Mouse (Mus musculus) heart, postnatal 14 days (tissue): Measurements from ENCODE around the gene Pml. TPM values are rescaled to one million over a fixed set of nuclear protein-coding genes. Genes with fewer than 3 reads are reported as not detected.

Source experiments
- DNase-seq, 2 experiments: peaks; one replicate each; pipeline ENCODE4 v3.0.0; 2021 to 2022
- intact Hi-C: fragments of 180-260 bp; cut with DNase I; formaldehyde crosslinking; loops from one replicate; pipeline ENCODE4 v1.15.1; 2025
- total RNA-seq, 2 experiments: library from RNA; stranded (reverse); gene quantifications; 2 replicates each; pipeline ENCODE4 v1.2.3; 2021

Pml gene
- total RNA-seq, 2 experiments from 2014 or later, result 10.9 to 11.9 TPM

DNA sequence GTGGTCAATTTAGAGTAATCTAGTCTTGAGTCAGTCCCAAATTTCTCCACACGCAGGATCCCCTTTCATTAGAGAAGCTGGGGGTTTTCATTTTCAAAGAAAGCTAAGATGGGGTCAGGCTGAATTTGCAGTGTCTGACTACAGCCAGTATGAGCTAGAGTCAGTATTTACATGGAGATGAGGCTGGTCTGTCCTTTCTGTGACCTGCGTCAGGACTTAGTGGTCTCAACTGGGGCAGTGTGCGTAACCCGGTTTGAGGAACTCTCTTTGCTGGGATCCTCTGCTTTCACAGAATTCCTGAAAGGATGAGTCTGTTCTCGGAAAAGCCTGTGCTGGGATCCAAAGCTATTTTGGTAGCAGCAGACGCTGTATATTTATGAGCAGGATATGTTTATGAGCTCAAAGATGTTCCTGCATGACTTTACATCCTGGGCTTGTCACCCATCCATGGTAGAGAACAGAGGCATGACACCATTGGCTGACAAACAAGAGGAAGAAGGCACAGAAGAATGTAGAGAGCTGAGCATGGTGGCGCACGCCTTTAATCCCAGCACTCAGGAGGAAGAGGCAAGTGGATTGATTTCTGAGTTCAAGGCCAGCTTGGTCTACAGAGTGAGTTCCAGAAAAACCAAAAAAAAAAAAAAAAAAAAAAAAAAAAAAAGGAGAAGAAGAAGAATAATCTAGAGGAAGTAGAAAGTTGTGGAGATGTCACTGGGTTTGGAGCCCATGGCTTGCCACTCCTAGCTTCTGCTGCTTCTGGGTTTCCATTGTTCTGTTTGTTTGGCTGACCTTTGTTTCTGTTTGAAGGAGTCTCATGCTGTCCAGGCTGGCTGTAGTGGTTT, 39.9 kb downstream of the Pml start:
- DNase-seq, result no peak
- intact Hi-C loops, result no loop called here

- no peak for DNase-seq
- intact Hi-C loops, result no loop called here
Measured at GRCm38 (mm10) chr9:58206013-58206412, 43.6 kb downstream of the Pml start.

- intact Hi-C loops, result loop anchor here (1.0 kb wide), 1 partner anchor 166 kb away; no protein-coding TSS in a partner anchor
- DNase-seq, result peak; percentile 93 to 97
Measured at GRCm38 (mm10) chr9:58204448-58205000, 45.1 kb downstream of the Pml start.

- intact Hi-C loops, result loop anchor here (1.0 kb wide), 1 partner anchor 165 kb away; no protein-coding TSS in a partner anchor
- peak; percentile 70 to 80 for DNase-seq
Measured at GRCm38 (mm10) chr9:58203516-58204447, 45.8 kb downstream of the Pml start, which contains the start of the genes Islr and Islr2. Gene Islr (minus strand): TSS chr9:58204306. Gene Islr2 (minus strand): TSS chr9:58204319.

- intact Hi-C loops, result no loop called here
- no peak for DNase-seq
Measured at GRCm38 (mm10) chr9:58202676-58203453, 46.7 kb downstream of the Pml start.

DNA sequence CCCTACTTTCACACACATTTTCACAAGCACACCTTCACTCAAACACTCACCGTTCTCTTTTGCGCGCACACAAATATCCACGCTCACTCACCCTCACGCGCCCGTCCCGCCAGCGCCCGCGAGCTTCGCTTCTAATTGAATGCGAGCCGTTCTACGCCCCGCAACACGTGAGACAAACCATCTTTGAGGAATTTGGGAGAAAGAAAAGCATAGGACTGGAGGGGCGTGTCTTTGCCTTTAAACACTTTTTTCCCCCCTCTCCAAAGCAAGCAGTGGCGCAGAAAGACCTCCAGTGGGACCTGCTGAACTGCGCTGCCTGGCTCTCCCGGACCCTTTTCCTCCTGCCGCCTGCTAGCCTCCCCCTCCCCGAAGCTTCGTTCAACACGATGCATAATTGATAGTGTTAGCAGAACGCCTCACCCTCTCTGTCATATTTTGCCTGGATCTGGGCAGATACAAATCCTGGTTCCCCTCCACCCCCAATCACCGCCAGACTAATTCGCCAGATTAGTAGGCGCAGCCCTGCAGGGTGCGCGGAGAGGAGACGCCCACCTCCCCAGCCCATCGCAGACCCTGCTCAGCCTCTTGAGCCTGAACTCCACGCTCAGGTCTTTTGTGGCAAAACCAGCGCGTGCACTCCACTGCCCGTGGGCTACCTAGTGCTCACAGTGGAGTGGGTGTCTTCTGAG, 47.6 kb downstream of the Pml start:
- intact Hi-C loops, result no loop called here
- no peak for DNase-seq

- intact Hi-C loops, result no loop called here
- DNase-seq, result no peak
Measured at GRCm38 (mm10) chr9:58201091-58201842, 48.3 kb downstream of the Pml start.

DNA sequence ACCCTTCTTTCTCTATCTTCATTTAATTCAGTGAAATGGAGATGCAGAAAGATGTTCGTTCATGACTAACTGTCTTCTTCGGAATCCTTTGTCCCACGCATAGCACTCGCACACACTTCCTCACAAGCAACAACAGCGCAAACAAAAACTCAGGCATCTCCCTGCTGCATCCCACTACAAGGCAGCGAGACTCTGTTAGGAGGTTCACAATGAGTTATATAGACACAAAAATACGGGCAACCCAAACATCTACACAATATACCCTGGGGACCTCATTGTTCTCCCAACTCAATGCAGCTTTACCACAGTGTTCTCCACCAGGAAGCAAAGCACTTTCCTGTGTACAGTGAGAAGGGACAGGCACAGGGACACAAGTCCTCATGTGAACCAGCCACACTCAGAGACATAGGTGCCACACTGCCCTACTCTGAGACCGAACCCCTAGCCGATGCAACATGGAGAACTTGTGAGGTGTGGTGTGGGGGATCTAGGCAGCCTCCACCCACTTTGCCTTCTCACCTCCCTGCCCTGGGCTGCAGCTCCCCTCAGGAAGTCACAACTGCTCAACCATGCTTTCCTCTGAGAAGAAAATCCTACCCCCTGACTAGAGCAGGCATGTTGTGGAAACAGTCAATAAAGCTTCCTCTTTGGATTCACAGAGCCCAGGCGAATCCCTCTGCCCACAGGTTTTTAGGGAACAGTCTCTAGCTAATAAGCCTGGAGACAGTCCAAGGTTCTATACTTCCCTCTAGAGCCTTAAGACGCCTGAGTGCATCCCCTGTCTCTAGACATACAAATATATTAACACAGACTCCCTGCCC, 49.1 kb downstream of the Pml start:
- intact Hi-C loops, result no loop called here
- DNase-seq, result no peak

DNA sequence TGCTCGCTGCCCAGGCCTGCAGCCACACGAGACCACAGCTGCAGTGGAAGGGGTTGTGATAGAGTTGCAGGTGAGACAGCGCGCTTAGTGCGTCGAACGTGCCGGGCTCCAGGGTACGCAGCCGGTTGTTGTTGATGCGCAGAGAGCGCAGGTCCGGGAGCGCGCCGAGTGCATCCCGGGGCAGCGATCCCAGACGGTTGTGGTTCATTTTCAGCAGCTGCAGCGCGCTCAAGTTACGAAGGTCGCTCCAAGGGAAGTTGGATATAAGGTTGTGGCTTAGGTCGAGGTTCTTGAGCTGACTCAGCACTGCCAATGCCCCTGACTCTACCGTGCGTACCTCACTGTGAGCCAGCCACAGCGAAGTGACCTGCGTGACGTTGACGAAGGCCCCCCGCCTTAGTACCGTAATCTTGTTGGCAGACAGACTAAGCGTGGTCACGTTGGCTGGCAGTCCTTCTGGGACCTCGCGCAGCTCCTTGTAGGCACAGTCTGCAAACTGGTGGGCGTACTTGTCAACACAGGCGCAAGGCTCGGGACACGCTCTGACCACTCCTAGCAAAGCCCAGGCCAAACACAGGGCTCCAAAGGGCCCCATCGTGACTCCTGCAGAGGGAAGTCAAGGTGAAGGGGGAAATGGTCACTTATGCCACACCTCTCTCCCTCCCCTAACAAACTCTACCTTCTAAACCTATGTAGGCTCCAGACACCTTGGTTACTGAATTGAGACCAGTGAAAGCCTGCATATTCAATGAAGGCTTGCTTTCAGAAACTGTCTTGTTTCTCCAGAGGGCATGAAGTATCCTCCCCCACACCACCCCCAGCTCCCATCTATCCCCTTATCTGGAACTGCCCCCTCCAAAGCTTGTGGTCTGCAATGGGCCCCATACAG, 50.0 kb downstream of the Pml start:
- intact Hi-C loops, result no loop called here
- DNase-seq, result no peak

- no peak for DNase-seq
- intact Hi-C loops, result no loop called here
Measured at GRCm38 (mm10) chr9:58198801-58199371, 50.7 kb downstream of the Pml start.

GRCm38 (mm10) chr9:58197781-58198701, 51.5 kb downstream of the Pml start:
- peak; percentile 56 to 66 for DNase-seq
- intact Hi-C loops, result no loop called here

- intact Hi-C loops, result no loop called here
- DNase-seq, result no peak
Measured at GRCm38 (mm10) chr9:58196610-58197567, 52.7 kb downstream of the Pml start.

DNA sequence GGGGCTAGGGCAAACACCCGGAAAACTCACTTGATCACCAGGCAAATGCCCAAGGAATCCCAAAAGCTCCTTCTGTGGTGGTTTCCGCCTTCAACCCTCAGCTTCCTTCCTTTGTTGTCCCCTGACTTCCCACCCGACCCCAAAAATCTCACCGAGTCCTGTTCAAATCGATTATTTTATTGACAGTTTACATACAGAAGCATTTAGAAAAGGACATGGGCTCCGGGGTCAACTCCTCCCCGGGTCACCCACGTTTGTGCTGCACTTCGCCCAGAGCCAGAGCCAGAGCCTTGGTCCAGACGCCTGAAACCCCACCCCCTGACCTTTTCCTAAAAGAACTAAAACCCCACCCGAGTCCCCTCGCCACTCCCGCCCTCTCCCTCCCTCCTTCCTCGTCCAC, 53.4 kb downstream of the Pml start:
- intact Hi-C loops, result no loop called here
- no peak for DNase-seq

- intact Hi-C loops, result no loop called here
Measured at GRCm38 (mm10) chr9:58195671-58196070, 53.9 kb downstream of the Pml start.

More at GRCm38 (mm10) chr9:58195671-58196070, 53.9 kb downstream of the Pml start:
- no peak for DNase-seq
